Mouse (Mus musculus): ENCODE data around the gene Tmod3. TPM values are rescaled to one million over a fixed set of nuclear protein-coding genes. Genes with fewer than 3 reads are reported as not detected.
A peak's percentile ranks its signal among the peaks of the same experiment; 100 is the strongest.

Tmod3 gene
- polyA plus RNA-seq (2014; fragmentation: Nextera tagmentation; extraction: Ambion mirVana): 66.2 and 75.2 TPM in 2 replicates

DNA sequence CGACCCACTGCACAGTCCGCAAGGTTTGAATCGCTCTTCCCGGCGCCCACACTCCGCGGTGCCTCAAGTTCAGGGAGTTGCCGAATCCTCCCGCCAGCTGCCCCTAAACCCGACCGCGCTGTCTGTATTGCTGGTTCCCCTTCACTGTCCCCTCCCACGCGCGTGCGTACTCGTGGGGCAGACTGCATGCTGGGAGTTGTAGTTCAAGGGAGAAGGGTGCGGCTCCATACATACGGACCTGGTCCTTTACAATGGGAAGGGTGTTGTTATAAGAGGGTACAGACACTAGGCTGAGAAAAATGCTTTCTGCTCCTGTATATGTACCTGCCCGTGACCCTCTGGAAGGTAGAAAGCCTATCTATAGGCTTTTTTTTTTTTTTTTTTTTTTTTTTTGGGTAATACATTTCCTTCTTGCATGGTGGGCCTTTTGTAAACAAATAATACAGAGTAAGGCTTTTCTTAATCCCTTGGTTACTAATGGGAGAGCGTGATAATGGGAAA lies at the start of gene Tmod3:
TSS of gene Tmod3 (minus strand) at position 146 of the 501 bp plus-strand sequence.
- H3K27ac ChIP-seq: peak within 1 kb of the TSS; percentile 77
- peaks cover 24% of the 10 kb centered on the region for H3K4me1 ChIP-seq (replicated peaks; ENCODE audit: control insufficient read depth, insufficient read depth, low read length)
- peak within 1 kb of the TSS; percentile 84 for H3K4me2 ChIP-seq (replicated peaks)
- peak within 1 kb of the TSS; percentile 89 for H3K4me3 ChIP-seq (replicated peaks; ENCODE audit: low read length)
- ATAC-seq (ENCODE audit: low FRiP score) (peak; percentile 98), DNase-seq (ENCODE audit: low spot score) (peak; percentile 96)
- H3K27me3 ChIP-seq (ENCODE audit: control insufficient read depth, insufficient read depth, low read length): no peaks in the 10 kb centered on the region
- H3K9me3 ChIP-seq (ENCODE audit: control insufficient read depth, low read length): no peaks in the 10 kb centered on the region
- H3K36me3 ChIP-seq (replicated peaks; ENCODE audit: control insufficient read depth, insufficient read depth): no peaks in the 10 kb centered on the region
- 3% methylated on average over 21 of the region's 21 CpGs for WGBS
- H3K9ac ChIP-seq: peak within 1 kb of the TSS; percentile 82

DNA sequence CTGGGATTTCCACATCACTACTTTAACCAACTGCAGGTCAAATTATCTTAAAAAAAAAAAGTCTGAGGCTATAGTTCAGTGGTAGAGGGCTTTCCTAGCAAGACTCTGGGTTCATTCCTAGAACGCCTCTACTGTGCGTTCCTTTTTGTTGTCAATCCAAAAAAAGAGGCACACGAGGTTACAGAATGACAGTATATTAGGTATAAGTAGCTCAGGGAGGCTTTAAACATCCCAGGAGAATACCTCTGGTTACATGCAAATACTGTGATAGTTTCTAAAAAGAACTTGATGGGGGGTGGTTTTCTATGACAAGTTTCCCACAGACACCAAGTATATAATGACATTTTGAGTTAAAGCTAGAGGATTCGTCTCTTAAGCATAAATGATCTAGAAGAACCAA lies 48.0 kb upstream of the Tmod3 start:
- Histone ChIP-seq H3K36me3 (replicated peaks; ENCODE audit: control insufficient read depth, insufficient read depth) (peaks cover 14% of the 10 kb centered on the region; the same call in 1 of the 2 replicates), H3K27ac (no peak overlapping the region), H3K4me1 (replicated peaks; ENCODE audit: control insufficient read depth, insufficient read depth, low read length) (peaks cover 9% of the 10 kb centered on the region; the same call in 1 of the 2 replicates), H3K4me3 (replicated peaks; ENCODE audit: low read length) (no peak overlapping the region), H3K27me3 (ENCODE audit: control insufficient read depth, insufficient read depth, low read length) (no peaks in the 10 kb centered on the region), H3K9me3 (ENCODE audit: control insufficient read depth, low read length) (peaks cover 3% of the 10 kb centered on the region; the same call in 1 of the 2 replicates), H3K4me2 (replicated peaks) (no peak overlapping the region), H3K9ac (no peak overlapping the region)
- DNase-seq (ENCODE audit: low spot score): no peak
- ATAC-seq (ENCODE audit: low FRiP score): no peak
- WGBS: 92% methylated on average over 4 of the region's 4 CpGs

DNA sequence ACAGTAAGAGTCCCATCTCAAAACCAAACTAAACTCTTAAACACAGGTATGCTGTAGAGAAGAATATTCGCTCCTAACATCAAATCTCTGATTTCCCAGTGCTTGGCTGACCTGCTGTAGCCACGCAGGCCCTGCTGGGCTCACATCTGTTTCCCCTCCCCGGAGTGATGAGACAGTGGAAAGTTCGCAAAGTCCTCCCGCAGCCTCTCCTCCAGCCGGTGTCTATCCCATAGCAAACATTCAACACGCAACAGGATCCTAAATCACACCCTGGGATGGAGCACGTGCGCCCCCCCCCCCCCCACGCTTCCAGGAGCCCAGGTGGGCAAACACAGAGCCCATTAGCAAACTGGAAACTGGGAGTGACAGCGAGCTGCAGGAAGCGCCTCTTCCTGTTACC lies 42.1 kb upstream of the Tmod3 start:
- Histone ChIP-seq H3K27me3 (ENCODE audit: control insufficient read depth, insufficient read depth, low read length) (no peaks in the 10 kb centered on the region), H3K4me1 (replicated peaks; ENCODE audit: control insufficient read depth, insufficient read depth, low read length) (peaks cover 19% of the 10 kb centered on the region), H3K4me3 (replicated peaks; ENCODE audit: low read length) (no peak overlapping the region), H3K4me2 (replicated peaks) (no peak overlapping the region), H3K36me3 (replicated peaks; ENCODE audit: control insufficient read depth, insufficient read depth) (peaks cover 19% of the 10 kb centered on the region), H3K9me3 (ENCODE audit: control insufficient read depth, low read length) (peaks cover 3% of the 10 kb centered on the region; the same call in 1 of the 2 replicates), H3K27ac (no peak overlapping the region), H3K9ac (no peak overlapping the region)
- 62% methylated on average over 12 of the region's 12 CpGs for WGBS
- no peak for DNase-seq (ENCODE audit: low spot score)
- no peak for ATAC-seq (ENCODE audit: low FRiP score)

DNA sequence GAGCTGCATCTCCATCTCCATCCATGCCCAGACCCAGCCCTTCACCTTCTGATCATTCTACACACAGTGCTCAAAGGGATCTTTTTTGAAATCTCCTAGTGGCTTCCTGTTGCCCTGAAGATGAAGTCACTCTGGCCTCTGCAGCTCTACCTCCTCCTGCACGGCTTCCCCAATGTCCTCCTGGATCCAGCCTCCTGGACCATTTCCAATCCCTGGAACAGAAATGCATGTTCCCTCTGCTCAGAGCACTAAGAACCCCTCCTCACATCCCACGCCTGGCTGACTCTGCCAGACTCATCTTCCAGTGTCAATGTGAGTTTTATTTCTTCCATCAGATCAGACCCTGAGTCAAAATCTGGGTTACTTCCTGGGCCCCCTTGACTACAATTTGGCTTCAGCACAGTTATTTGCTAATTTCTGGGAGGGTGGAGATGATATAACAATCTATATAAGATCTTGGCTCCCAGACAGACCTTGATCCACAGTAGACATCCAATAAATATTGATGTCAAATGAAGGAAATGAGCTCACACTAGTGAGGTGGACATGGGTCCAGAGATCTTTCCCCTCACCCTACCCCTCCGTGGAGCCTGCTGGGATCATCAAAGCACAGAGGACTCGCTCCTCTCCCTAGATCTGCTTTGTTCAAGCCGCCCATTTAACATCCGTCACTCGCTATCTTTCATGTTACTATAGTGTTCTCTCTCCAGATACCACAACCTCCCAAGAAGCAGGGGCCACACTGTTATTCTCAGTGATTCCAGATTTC lies 40.9 kb upstream of the Tmod3 start:
- Histone ChIP-seq H3K4me3 (replicated peaks; ENCODE audit: low read length) (no peak overlapping the region), H3K4me2 (replicated peaks) (no peak overlapping the region; the same call in 1 of the 2 replicates), H3K27me3 (ENCODE audit: control insufficient read depth, insufficient read depth, low read length) (no peaks in the 10 kb centered on the region), H3K36me3 (replicated peaks; ENCODE audit: control insufficient read depth, insufficient read depth) (peaks cover 26% of the 10 kb centered on the region), H3K9me3 (ENCODE audit: control insufficient read depth, low read length) (peaks cover 3% of the 10 kb centered on the region; the same call in 1 of the 2 replicates), H3K27ac (peak overlapping the region; percentile 18), H3K4me1 (replicated peaks; ENCODE audit: control insufficient read depth, insufficient read depth, low read length) (peaks cover 19% of the 10 kb centered on the region), H3K9ac (no peak overlapping the region)
- ATAC-seq (ENCODE audit: low FRiP score) (no peak), DNase-seq (ENCODE audit: low spot score) (no peak)
- 55% methylated on average over 7 of the region's 7 CpGs for WGBS

DNA sequence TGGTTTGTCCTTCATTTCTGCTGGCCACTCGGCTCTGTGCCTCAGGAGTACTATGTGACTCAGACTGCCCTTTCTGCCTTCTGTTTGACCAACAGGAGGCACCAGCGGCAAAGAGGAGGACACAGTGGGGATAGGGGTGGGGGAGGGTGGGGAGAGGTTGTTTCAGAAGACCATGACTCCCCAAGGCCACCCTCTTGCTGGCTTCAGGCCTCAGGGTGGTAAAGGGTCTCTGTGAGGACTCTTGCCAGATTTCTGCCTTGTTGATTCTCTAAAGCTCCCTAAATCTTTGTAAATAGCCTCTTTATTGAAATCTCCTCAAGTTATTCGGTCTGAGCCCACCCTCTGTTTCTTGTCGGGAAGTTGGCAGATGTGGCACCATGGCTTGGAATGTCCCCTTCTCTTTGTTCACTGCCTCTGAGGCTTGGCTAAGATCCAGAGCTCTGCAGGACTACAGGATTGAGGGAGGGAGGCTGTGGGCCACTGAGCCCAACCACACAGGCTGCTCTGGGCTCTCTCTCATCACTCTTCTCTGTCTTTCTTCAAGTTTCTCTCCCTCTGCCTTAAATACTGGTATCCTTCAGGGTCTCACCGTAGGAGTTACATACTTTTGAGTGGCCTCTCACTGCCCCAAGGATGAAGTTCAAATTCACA lies 39.9 kb upstream of the Tmod3 start:
- Histone ChIP-seq H3K27me3 (ENCODE audit: control insufficient read depth, insufficient read depth, low read length) (no peaks in the 10 kb centered on the region), H3K9ac (no peak overlapping the region), H3K9me3 (ENCODE audit: control insufficient read depth, low read length) (no peaks in the 10 kb centered on the region), H3K27ac (peak overlapping the region; percentile 18; the same call in 1 of the 2 replicates), H3K4me3 (replicated peaks; ENCODE audit: low read length) (no peak overlapping the region), H3K4me1 (replicated peaks; ENCODE audit: control insufficient read depth, insufficient read depth, low read length) (peaks cover 19% of the 10 kb centered on the region), H3K36me3 (replicated peaks; ENCODE audit: control insufficient read depth, insufficient read depth) (peaks cover 23% of the 10 kb centered on the region), H3K4me2 (replicated peaks) (no peak overlapping the region)
- ATAC-seq (ENCODE audit: low FRiP score) (peak; percentile 92), DNase-seq (ENCODE audit: low spot score) (peak; percentile 81)
- 40% methylated on average over 5 of the region's 5 CpGs for WGBS

DNA sequence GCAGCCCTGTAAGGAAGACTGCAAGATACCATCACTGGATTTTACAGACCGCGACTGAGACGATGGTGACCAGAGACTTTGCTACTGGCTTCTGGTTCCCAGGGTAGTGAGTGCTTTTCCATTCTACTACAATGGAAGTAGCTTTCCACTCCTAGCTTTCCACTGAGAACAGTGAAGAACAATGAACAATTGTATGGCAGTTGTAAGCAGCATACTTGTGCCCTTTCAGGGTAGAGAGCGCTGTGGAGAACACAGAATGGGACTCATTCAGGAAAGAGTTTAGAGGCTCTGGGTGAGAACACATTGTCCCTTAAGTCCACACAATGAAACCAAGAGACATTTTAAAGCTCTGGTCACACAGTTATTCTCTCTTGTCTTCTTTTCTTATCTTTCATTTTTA lies 38.1 kb upstream of the Tmod3 start:
- Histone ChIP-seq H3K27me3 (ENCODE audit: control insufficient read depth, insufficient read depth, low read length) (no peaks in the 10 kb centered on the region), H3K4me3 (replicated peaks; ENCODE audit: low read length) (no peak overlapping the region), H3K9me3 (ENCODE audit: control insufficient read depth, low read length) (no peaks in the 10 kb centered on the region), H3K27ac (no peak overlapping the region), H3K36me3 (replicated peaks; ENCODE audit: control insufficient read depth, insufficient read depth) (peaks cover 36% of the 10 kb centered on the region), H3K4me1 (replicated peaks; ENCODE audit: control insufficient read depth, insufficient read depth, low read length) (peaks cover 19% of the 10 kb centered on the region), H3K4me2 (replicated peaks) (no peak overlapping the region), H3K9ac (no peak overlapping the region)
- WGBS: 73% methylated on average over 4 of the region's 4 CpGs
- no peak for DNase-seq (ENCODE audit: low spot score)
- no peak for ATAC-seq (ENCODE audit: low FRiP score)

DNA sequence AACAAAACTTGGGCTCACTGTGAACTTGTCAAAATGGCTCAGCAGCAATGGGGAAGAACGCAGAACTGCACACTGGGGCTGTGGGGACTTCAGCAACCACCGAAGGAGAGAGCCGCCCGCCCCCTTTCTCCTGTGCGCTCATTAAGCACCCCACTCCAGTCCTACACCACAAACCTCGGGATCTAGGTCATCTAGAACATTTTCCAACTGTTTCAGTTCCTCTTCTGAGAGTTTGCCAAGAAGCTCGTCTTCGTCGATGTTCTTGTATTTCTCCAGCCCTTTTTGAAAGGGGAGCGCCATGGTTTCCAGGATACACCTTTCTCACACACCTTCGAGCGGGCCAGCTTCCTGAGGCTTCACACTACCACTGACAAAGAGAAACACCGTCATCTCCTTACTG lies 37.6 kb upstream of the Tmod3 start:
- Histone ChIP-seq H3K9me3 (ENCODE audit: control insufficient read depth, low read length) (no peaks in the 10 kb centered on the region), H3K4me1 (replicated peaks; ENCODE audit: control insufficient read depth, insufficient read depth, low read length) (peaks cover 19% of the 10 kb centered on the region), H3K36me3 (replicated peaks; ENCODE audit: control insufficient read depth, insufficient read depth) (peaks cover 41% of the 10 kb centered on the region), H3K4me3 (replicated peaks; ENCODE audit: low read length) (no peak overlapping the region), H3K27me3 (ENCODE audit: control insufficient read depth, insufficient read depth, low read length) (no peaks in the 10 kb centered on the region), H3K9ac (no peak overlapping the region), H3K4me2 (replicated peaks) (no peak overlapping the region), H3K27ac (no peak overlapping the region)
- WGBS: 93% methylated on average over 13 of the region's 13 CpGs
- DNase-seq (ENCODE audit: low spot score) (no peak), ATAC-seq (ENCODE audit: low FRiP score) (no peak)

DNA sequence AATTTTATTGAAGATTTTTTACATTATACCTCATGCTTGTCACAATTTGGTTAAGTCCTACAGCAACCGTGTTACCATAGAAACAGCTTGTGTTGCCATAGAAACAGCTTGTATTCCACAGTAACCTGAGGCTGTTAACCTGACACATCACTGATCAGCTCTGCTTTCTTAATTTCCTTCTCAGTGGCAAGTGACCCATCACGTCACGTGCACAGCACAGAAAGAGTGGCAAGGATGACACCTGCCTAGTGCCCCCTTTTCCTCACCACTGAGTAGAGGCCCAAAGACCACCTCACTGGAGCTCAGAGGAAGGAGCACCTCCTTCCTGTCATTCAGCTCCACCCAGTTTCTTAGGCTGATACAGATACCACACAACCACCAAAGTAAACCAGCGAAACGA lies 34.0 kb upstream of the Tmod3 start:
- Histone ChIP-seq H3K27me3 (ENCODE audit: control insufficient read depth, insufficient read depth, low read length) (no peaks in the 10 kb centered on the region), H3K9me3 (ENCODE audit: control insufficient read depth, low read length) (no peaks in the 10 kb centered on the region), H3K27ac (0 out of 2 replicates have a peak overlapping the region, but pooled peaks have one; percentile 9), H3K4me2 (replicated peaks) (no peak overlapping the region), H3K36me3 (replicated peaks; ENCODE audit: control insufficient read depth, insufficient read depth) (peaks cover 77% of the 10 kb centered on the region), H3K9ac (no peak overlapping the region), H3K4me3 (replicated peaks; ENCODE audit: low read length) (no peak overlapping the region), H3K4me1 (replicated peaks; ENCODE audit: control insufficient read depth, insufficient read depth, low read length) (no peaks in the 10 kb centered on the region)
- ATAC-seq (ENCODE audit: low FRiP score) (peak; percentile 44; the same call in 1 of the 2 replicates), DNase-seq (ENCODE audit: low spot score) (no peak)
- 72% methylated on average over 5 of the region's 5 CpGs for WGBS

All from hindbrain, embryonic 14.5 days (tissue).